Mouse (Mus musculus) lung, postnatal 0 days (tissue): Measurements from ENCODE around the gene Mlx. TPM values are rescaled to one million over a fixed set of nuclear protein-coding genes. Genes with fewer than 3 reads are reported as not detected.

ENCODE experiments used
- ATAC-seq: fragments of 200-750 bp; cut with Nextera tagmentation; 2 replicates; pipeline ENCODE4 v1.8.0; 2017; ENCODE audit warnings: moderate library complexity
- DNase-seq: peaks from one replicate; pipeline ENCODE4 v3.0.0-alpha.2; 2016; ENCODE audit warnings: low spot score
- H3K27ac ChIP-seq: fragments of 300-500 bp; sonication (generic); 2 replicates; pipeline ENCODE4 v1.5.1; 2014; ENCODE audit warnings: antibody characterized with exemption, mild to moderate bottlenecking, low read length, mixed read lengths
- H3K27me3 ChIP-seq: fragments of 300-500 bp; sonication (generic); replicated peaks from 2 replicates; pipeline ENCODE4 v1.6.1; 2014; ENCODE audit warnings: low read length, mixed read lengths; ENCODE audit not compliant: insufficient read depth
- H3K36me3 ChIP-seq: fragments of 300-500 bp; sonication (generic); 2 replicates; pipeline ENCODE4 v1.6.1; 2014; ENCODE audit warnings: low read length, mixed read lengths; ENCODE audit not compliant: insufficient read depth
- H3K4me1 ChIP-seq: fragments of 300-500 bp; sonication (generic); 2 replicates; pipeline ENCODE4 v1.6.1; 2014; ENCODE audit warnings: antibody characterized with exemption, low read depth, low read length, mixed read lengths; ENCODE audit not compliant: insufficient read depth
- H3K4me2 ChIP-seq: fragments of 300-500 bp; sonication (generic); replicated peaks from 2 replicates; pipeline ENCODE4 v1.6.1; 2014; ENCODE audit warnings: low read depth, mild to moderate bottlenecking, low read length, moderate library complexity, mixed read lengths
- H3K4me3 ChIP-seq: fragments of 300-500 bp; sonication (generic); 2 replicates; pipeline ENCODE4 v1.5.1; 2014; ENCODE audit warnings: low read depth, low read length
- H3K9ac ChIP-seq: fragments of 300-500 bp; sonication (generic); replicated peaks from 2 replicates; pipeline ENCODE4 v1.6.1; 2014; ENCODE audit warnings: low read depth, mild to moderate bottlenecking
- H3K9me3 ChIP-seq: fragments of 300-500 bp; sonication (generic); 2 replicates; pipeline ENCODE4 v1.6.1; 2016; ENCODE audit warnings: low read length, mixed read lengths
- CTCF ChIP-seq: IDR thresholded peaks from 2 replicates; pipeline ENCODE4 v1.5.1; 2016; ENCODE audit warnings: antibody characterized with exemption, mild to moderate bottlenecking
- EP300 ChIP-seq: IDR thresholded peaks from 2 replicates; pipeline ENCODE4 v1.6.1; 2016; ENCODE audit warnings: antibody characterized with exemption, mild to moderate bottlenecking, control low read depth
- WGBS: fragments of 180-500 bp; shearing (Covaris S2); extraction: QIAGEN DNeasy Blood & Tissue Kit; methylation state at CpG from one replicate; pipeline ENCODE4 v1.1.7; 2014; 5-methylcytosine and 5-hydroxymethylcytosine counted together
- microRNA-seq: library from miRNA; unstranded; fragments of <30 nt; microRNA quantifications from one replicate; pipeline ENCODE4, GENCODE M21; 2016
- polyA plus RNA-seq: library from polyadenylated mRNA; unstranded; fragments of >200 nt; fragmentation: Nextera tagmentation; extraction: Ambion mirVana; gene quantifications from 2 replicates; pipeline ENCODE4 v1.2.1, GENCODE M21; 2015

Mlx gene
- polyA plus RNA-seq, 1 experiment from 2014 or later = 42.5 TPM

DNA sequence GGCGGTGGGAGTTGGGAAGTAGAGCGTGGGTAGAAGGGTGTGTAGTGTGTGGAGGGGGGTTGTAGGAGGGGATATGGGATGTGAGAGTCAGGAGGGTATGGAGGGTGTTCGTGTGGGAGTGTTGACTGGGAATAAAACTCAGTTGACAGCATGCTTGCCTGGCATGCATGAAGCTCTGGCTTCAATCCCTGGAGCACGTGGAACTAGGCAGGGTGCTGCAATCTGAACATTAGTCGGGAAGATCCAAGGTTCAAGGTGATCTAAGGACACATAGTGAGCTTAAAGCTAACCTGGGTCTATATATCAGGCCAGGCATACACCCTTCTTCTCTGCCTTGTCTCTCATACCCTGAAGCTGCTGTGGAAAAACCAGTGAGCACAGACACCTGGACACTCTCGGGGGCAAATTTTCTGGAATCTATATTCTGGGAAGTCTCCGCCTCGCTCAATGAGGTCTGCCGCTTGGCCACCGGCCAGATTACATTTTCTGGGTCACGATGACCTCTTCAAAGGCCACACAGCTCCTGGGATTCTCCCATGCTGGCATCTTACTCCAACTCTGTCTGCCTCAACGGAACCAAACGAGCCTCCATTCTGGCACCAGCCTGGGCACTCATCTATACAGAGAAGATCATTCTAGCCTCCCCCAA, 47.3 kb downstream of the Mlx start:
- DNase-seq = no peak
- no peaks in the 10 kb centered on the region for H3K27me3 ChIP-seq
- no peak for TF ChIP-seq EP300
- no peak for TF ChIP-seq CTCF
- no peaks in the 10 kb centered on the region for H3K4me1 ChIP-seq
- H3K4me2 ChIP-seq = no peak overlapping the region
- no peak for ATAC-seq
- 72% methylated on average over 13 of the region's 13 CpGs for WGBS
- H3K27ac ChIP-seq = no peak overlapping the region
- no peaks in the 10 kb centered on the region for H3K36me3 ChIP-seq
- H3K4me3 ChIP-seq = no peak overlapping the region
- H3K9me3 ChIP-seq = no peaks in the 10 kb centered on the region
- no peak overlapping the region for H3K9ac ChIP-seq

GRCm38 (mm10) chr11:101137000-101137399, 49.9 kb downstream of the Mlx start:
- TF ChIP-seq CTCF (no peak), EP300 (no peak)
- no peak overlapping the region for H3K27ac ChIP-seq

GRCm38 (mm10) chr11:101138536-101139181, 51.6 kb downstream of the Mlx start:
- no peaks in the 10 kb centered on the region for H3K27me3 ChIP-seq
- ATAC-seq (peak; percentile 61), DNase-seq (peak; percentile 65)
- 20% methylated on average over 15 of the region's 15 CpGs for WGBS
- no peaks in the 10 kb centered on the region for H3K36me3 ChIP-seq
- no peak overlapping the region for H3K4me3 ChIP-seq
- H3K9ac ChIP-seq = no peak overlapping the region
- no peaks in the 10 kb centered on the region for H3K9me3 ChIP-seq
- no peak overlapping the region for H3K27ac ChIP-seq
- no peak overlapping the region for H3K4me2 ChIP-seq
- peaks cover 1% of the 10 kb centered on the region; the same call in 1 of the 2 replicates for H3K4me1 ChIP-seq
- TF ChIP-seq CTCF (no peak), EP300 (no peak)

More at GRCm38 (mm10) chr11:101137000-101137399, 49.9 kb downstream of the Mlx start:
- H3K9ac ChIP-seq = no peak overlapping the region
- ATAC-seq (no peak), DNase-seq (no peak)
- H3K9me3 ChIP-seq = no peaks in the 10 kb centered on the region
- no peaks in the 10 kb centered on the region for H3K36me3 ChIP-seq
- H3K27me3 ChIP-seq = no peaks in the 10 kb centered on the region
- H3K4me2 ChIP-seq = no peak overlapping the region
- no peaks in the 10 kb centered on the region for H3K4me1 ChIP-seq
- 52% methylated on average over 7 of the region's 7 CpGs for WGBS
- H3K4me3 ChIP-seq = no peak overlapping the region

- Histone ChIP-seq H3K36me3 (no peaks in the 10 kb centered on the region), H3K27me3 (no peaks in the 10 kb centered on the region), H3K4me1 (peaks cover 3% of the 10 kb centered on the region; the same call in 1 of the 2 replicates), H3K9me3 (no peaks in the 10 kb centered on the region), H3K9ac (no peak overlapping the region), H3K4me3 (peak overlapping the region; percentile 10; the same call in 1 of the 2 replicates), H3K4me2 (peak overlapping the region; percentile 40), H3K27ac (peak overlapping the region; percentile 26; the same call in 1 of the 2 replicates)
- DNase-seq = peak; percentile 85
- 33% methylated on average over 14 of the region's 27 CpGs for WGBS
- ATAC-seq = peak; percentile 79
- TF ChIP-seq EP300 = no peak
- TF ChIP-seq CTCF = no peak
These were observed 53.2 kb downstream of the Mlx start for GRCm38 (mm10) chr11:101140164-101140819.

- H3K9ac ChIP-seq = no peak overlapping the region
- peaks cover 3% of the 10 kb centered on the region; the same call in 1 of the 2 replicates for H3K4me1 ChIP-seq
- no peak overlapping the region for H3K4me2 ChIP-seq
- WGBS = 80% methylated on average over 8 of the region's 8 CpGs
- no peaks in the 10 kb centered on the region for H3K27me3 ChIP-seq
- H3K9me3 ChIP-seq = no peaks in the 10 kb centered on the region
- 0 out of 2 replicates have a peak overlapping the region, but pooled peaks have one; percentile 26 for H3K27ac ChIP-seq
- DNase-seq = no peak
- no peaks in the 10 kb centered on the region for H3K36me3 ChIP-seq
- TF ChIP-seq EP300 (no peak), CTCF (no peak)
- no peak for ATAC-seq
- no peak overlapping the region for H3K4me3 ChIP-seq
These were observed 54.0 kb downstream of the Mlx start for GRCm38 (mm10) chr11:101141088-101141487.

Small RNA genes lying within 50 kb of the gene (microRNA-seq; reads per million reads assigned to microRNA genes)
- not detected for gene Gm27626

Other genes with a start within 250 kb of the Mlx start
- 17.9 and 21.4 TPM in 2 replicates for gene Stat5b, start 236.6 kb upstream of the Mlx start, polyA plus RNA-seq
- 6.2 and 7.1 TPM in 2 replicates for gene Stat5a, start 227.9 kb upstream of the Mlx start, polyA plus RNA-seq
- 100 and 120 TPM in 2 replicates for gene Stat3, start 147.7 kb upstream of the Mlx start, polyA plus RNA-seq
- gene Cavin1, start 116.4 kb upstream of the Mlx start, polyA plus RNA-seq = 692 and 736 TPM in 2 replicates
- 51.3 and 57.2 TPM in 2 replicates for gene Atp6v0a1, start 77.8 kb upstream of the Mlx start, polyA plus RNA-seq
- 18.9 and 21.9 TPM in 2 replicates for gene Naglu, start 17.3 kb upstream of the Mlx start, polyA plus RNA-seq
- gene Hsd17b1, start 8.9 kb upstream of the Mlx start, polyA plus RNA-seq = 0.10 and 0.17 TPM in 2 replicates
- 30.5 TPM in 2 replicates for gene Coasy, start 4.7 kb upstream of the Mlx start, polyA plus RNA-seq
- 9.8 and 10.4 TPM in 2 replicates for gene Psmc3ip, start 8.2 kb downstream of the Mlx start, polyA plus RNA-seq
- gene Retreg3, start 32.6 kb downstream of the Mlx start, polyA plus RNA-seq = 18.8 and 18.9 TPM in 2 replicates
- 25.8 TPM in 2 replicates for gene Tubg1, start 32.7 kb downstream of the Mlx start, polyA plus RNA-seq
- gene Tubg2, start 68.6 kb downstream of the Mlx start, polyA plus RNA-seq = 1.9 and 2.3 TPM in 2 replicates
- 0.24 and 0.56 TPM in 2 replicates for gene Cntnap1, start 83.2 kb downstream of the Mlx start, polyA plus RNA-seq
- gene Plekhh3, start 84.1 kb downstream of the Mlx start, polyA plus RNA-seq = 12.3 and 14.2 TPM in 2 replicates
- 0.06 and 0.20 TPM in 2 replicates for gene Ccr10, start 88.2 kb downstream of the Mlx start, polyA plus RNA-seq
- 17.1 and 17.4 TPM in 2 replicates for gene Ezh1, start 139.2 kb downstream of the Mlx start, polyA plus RNA-seq
- gene Ramp2, start 158.8 kb downstream of the Mlx start, polyA plus RNA-seq = 759 and 834 TPM in 2 replicates
- 121 and 133 TPM in 2 replicates for gene Vps25, start 166.4 kb downstream of the Mlx start, polyA plus RNA-seq
- 10.6 and 14.6 TPM in 2 replicates for gene Wnk4, start 173.3 kb downstream of the Mlx start, polyA plus RNA-seq
- gene Cntd1, start 191.7 kb downstream of the Mlx start, polyA plus RNA-seq = 1.1 TPM in 2 replicates
- 159 and 166 TPM in 2 replicates for gene Coa3, start 191.8 kb downstream of the Mlx start, polyA plus RNA-seq
- gene Becn1, start 215.0 kb downstream of the Mlx start, polyA plus RNA-seq = 149 and 152 TPM in 2 replicates
- 44.1 and 47.4 TPM in 2 replicates for gene Psme3, start 228.9 kb downstream of the Mlx start, polyA plus RNA-seq
- 0.44 and 0.45 TPM in 2 replicates for gene Aoc2, start 237.8 kb downstream of the Mlx start, polyA plus RNA-seq
- 1.6 and 1.9 TPM in 2 replicates for gene Aoc3, start 243.3 kb downstream of the Mlx start, polyA plus RNA-seq